Mouse (Mus musculus) megakaryocyte, embryonic 14.5 days (primary cell): ENCODE data around the gene Cygb. TPM values are rescaled to one million over a fixed set of nuclear protein-coding genes. Genes with fewer than 3 reads are reported as not detected.
"Not testable (repeated sequence)": the region's sequence is repeated elsewhere in the genome, so short reads cannot be mapped to it uniquely, and the experiment has no call there.

Source experiments
- H3K27me3 ChIP-seq: replicated peaks from 2 replicates; pipeline ENCODE3; 2012; ENCODE audit warnings: inconsistent platforms
- H3K36me3 ChIP-seq: replicated peaks from 2 replicates; pipeline ENCODE3; 2012; ENCODE audit warnings: low read length, inconsistent platforms, mixed read lengths
- H3K4me1 ChIP-seq: 2 replicates; pipeline ENCODE4 v1.6.1; 2012; ENCODE audit warnings: inconsistent platforms
- H3K4me3 ChIP-seq: replicated peaks from 2 replicates; pipeline ENCODE3; 2012; ENCODE audit warnings: moderate library complexity, mild to moderate bottlenecking, inconsistent platforms
- H3K9me3 ChIP-seq: 2 replicates; pipeline ENCODE4 v1.6.1; 2012; ENCODE audit warnings: inconsistent platforms
- FLI1 ChIP-seq: IDR thresholded peaks from 2 replicates; pipeline ENCODE4 v1.6.1; 2012; ENCODE audit warnings: low read length, inconsistent platforms, mixed read lengths
- GATA1 ChIP-seq: IDR thresholded peaks from 3 replicates; pipeline ENCODE4 v1.6.1; 2012; ENCODE audit warnings: mixed read lengths, low read length, inconsistent platforms, borderline replicate concordance
- polyA plus RNA-seq: library from polyadenylated mRNA; stranded (reverse); fragments of >175 nt; gene quantifications from 2 replicates; pipeline ENCODE4 v1.2.3, GENCODE M21; 2012; ENCODE audit warnings: low replicate concordance; ENCODE audit not compliant: insufficient read depth

Gene Cygb
- polyA plus RNA-seq, 1 experiment = not detected

DNA sequence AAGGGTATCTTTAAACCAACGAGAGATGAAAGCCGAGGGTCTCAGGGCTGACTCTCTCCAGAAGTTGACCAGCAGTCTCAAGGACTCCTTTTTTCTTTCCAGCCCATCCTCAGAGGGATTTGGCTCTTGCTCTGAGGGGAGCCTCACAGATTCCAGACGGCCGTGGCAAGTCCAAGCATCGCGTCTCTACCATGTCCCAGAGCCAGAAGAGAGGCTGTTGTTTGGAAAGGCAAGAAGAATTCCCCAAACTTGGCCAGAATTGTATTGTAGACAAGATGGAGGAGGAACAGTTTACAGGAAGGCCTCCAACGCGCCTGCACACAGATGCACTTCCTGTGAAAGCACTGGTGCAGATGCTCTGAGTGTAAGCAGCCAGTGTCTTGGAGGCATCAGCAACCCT is 13.8 kb upstream of the Cygb start:
- no peaks in the 10 kb centered on the region for H3K9me3 ChIP-seq
- TF ChIP-seq GATA1 (no peak), FLI1 (no peak)
- peaks cover 64% of the 10 kb centered on the region for H3K27me3 ChIP-seq
- peaks cover 75% of the 10 kb centered on the region for H3K4me1 ChIP-seq
- H3K4me3 ChIP-seq = no peak overlapping the region
- peaks cover 3% of the 10 kb centered on the region for H3K36me3 ChIP-seq

DNA sequence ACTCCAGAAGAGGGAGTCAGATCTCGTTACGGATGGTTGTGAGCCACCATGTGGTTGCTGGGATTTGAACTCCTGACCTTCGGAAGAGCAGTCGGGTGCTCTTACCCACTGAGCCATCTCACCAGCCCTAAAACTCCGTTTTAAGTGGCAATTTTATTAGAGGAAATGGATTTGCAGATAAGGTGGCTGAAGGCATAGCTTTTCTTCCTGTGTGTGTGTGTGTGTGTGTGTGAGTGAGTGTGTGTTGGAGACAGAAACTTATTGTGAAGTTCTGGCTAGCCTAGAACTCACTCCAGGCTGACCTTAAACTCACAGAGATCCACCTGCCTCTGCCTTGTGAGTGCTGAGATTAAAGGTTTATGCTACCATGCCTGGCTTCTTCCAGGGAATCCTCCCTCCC is 12.9 kb upstream of the Cygb start:
- peaks cover 69% of the 10 kb centered on the region for H3K4me1 ChIP-seq
- H3K36me3 ChIP-seq, H3K4me3 ChIP-seq, H3K9me3 ChIP-seq: not testable (repeated sequence)
- H3K27me3 ChIP-seq = peaks cover 73% of the 10 kb centered on the region

DNA sequence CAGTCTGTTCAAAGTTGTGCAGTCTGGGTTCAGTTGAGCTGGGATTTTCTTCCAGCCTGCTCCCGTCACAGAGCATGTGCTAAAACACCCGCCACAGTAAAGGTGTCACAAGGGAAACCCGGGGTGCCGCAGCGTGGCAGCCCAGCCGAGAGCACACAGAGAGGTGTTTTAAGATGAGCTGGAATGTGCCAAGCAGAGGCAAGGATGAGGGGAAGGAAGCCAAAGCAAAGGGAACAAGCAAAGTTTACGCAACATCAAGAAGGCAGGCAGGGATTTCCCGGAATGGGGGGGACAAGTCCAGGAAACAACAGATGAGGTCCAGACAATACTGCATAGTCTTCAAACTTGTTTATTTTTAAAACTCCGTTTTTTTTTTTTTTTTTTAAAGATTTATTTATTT is 12.5 kb upstream of the Cygb start:
- Histone ChIP-seq H3K9me3 (no peaks in the 10 kb centered on the region), H3K4me1 (peaks cover 72% of the 10 kb centered on the region), H3K36me3 (no peaks in the 10 kb centered on the region), H3K27me3 (peaks cover 77% of the 10 kb centered on the region), H3K4me3 (no peak overlapping the region)
- TF ChIP-seq GATA1 = no peak
- TF ChIP-seq FLI1 = no peak

DNA sequence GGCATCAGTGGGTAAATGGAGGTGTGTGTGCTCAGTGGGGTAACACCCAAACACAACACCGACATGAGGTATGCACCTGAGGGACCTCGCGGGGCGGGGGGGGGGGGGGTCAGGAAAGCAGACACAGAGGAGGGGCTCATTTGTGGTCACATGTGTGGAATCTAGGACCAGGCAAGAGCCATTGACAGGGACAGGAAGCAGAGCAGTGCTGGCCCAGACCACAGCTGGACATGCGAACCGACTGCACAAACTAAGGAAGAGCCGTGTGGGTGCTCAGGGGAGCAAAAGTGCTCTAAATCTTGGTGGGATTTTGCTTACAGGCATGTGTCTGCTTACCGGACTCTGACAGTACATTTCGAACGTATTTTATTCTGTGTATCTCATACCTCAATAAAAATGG is 11.2 kb upstream of the Cygb start:
- no peaks in the 10 kb centered on the region for H3K36me3 ChIP-seq
- TF ChIP-seq GATA1 = no peak
- no peak for TF ChIP-seq FLI1
- H3K4me1 ChIP-seq = peaks cover 74% of the 10 kb centered on the region
- no peaks in the 10 kb centered on the region for H3K9me3 ChIP-seq
- peaks cover 85% of the 10 kb centered on the region for H3K27me3 ChIP-seq
- H3K4me3 ChIP-seq = no peak overlapping the region

- Histone ChIP-seq H3K4me1 (peaks cover 64% of the 10 kb centered on the region), H3K9me3 (no peaks in the 10 kb centered on the region), H3K4me3 (no peak overlapping the region), H3K36me3 (no peaks in the 10 kb centered on the region), H3K27me3 (peaks cover 90% of the 10 kb centered on the region)
- TF ChIP-seq FLI1 (no peak), GATA1 (no peak)
Observed at GRCm38 (mm10) chr11:116661948-116662377, 7.8 kb upstream of the Cygb start.

DNA sequence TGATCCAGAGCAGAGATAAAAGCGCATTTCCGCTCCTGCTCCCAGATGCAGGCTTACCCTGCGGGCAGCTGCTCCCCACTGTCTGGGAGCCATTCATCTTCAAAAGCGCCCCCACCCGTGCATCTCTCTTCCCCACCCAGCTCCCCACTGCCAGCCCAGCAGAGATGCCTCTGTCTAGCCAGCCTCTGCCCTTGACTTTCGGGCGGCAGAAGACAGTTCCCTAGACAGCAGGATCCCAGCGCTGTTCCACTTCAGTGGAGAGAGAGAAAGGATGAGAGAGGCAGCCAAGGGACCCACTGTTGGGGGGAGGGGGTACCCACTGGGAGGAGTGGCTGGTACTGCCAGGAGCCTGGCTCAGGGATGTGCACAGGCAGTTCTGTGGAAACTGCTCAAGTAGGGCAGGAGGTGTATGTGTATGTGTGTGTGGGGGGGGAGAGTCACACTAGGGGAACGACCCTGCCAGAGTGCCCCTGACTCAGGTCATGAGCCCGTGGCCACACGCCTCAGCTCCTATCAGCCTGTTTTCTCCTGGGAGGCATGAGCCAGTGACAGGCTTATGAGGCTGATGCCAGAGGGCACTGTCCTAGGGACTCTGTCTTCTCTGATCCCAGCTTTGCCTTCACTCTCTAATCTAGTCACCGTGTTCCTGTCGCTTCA is 7.3 kb upstream of the Cygb start:
- Histone ChIP-seq H3K9me3 (no peaks in the 10 kb centered on the region), H3K27me3 (peaks cover 93% of the 10 kb centered on the region), H3K4me1 (peaks cover 63% of the 10 kb centered on the region), H3K36me3 (no peaks in the 10 kb centered on the region), H3K4me3 (peak overlapping the region; percentile 46)
- TF ChIP-seq GATA1 = no peak
- no peak for TF ChIP-seq FLI1

- no peak for TF ChIP-seq FLI1
- TF ChIP-seq GATA1 = no peak
- H3K9me3 ChIP-seq = no peaks in the 10 kb centered on the region
- no peak overlapping the region for H3K4me3 ChIP-seq
- peaks cover 90% of the 10 kb centered on the region for H3K27me3 ChIP-seq
- H3K4me1 ChIP-seq = peaks cover 50% of the 10 kb centered on the region
- no peaks in the 10 kb centered on the region for H3K36me3 ChIP-seq
Observed at GRCm38 (mm10) chr11:116660181-116660580, 6.1 kb upstream of the Cygb start.

- Histone ChIP-seq H3K4me3 (no peak overlapping the region), H3K27me3 (peaks cover 92% of the 10 kb centered on the region), H3K36me3 (no peaks in the 10 kb centered on the region), H3K9me3 (no peaks in the 10 kb centered on the region), H3K4me1 (peaks cover 53% of the 10 kb centered on the region)
- TF ChIP-seq FLI1 (no peak), GATA1 (no peak)
Observed at GRCm38 (mm10) chr11:116659027-116659621, 5.0 kb upstream of the Cygb start.

DNA sequence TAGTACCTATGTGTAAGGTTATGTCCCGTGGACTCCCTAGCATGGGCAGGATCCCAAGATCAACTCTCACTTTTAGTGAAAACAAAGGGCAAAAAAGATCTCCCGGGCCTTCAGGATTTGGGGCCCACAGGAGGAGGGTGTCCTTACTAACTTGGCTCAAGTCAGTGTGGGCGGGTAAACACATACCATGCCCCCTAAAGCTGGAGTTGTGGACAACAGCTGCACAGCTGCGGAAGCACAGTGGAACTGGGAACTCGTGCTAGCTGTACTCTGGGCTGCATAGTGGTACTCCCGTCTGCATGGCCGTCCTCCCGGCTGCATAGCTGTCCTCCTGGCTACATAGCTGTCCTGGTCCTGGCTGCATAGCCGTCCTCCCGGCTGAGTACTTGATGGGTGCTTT is 4.1 kb upstream of the Cygb start:
- TF ChIP-seq FLI1 (no peak), GATA1 (no peak)
- H3K9me3 ChIP-seq = no peaks in the 10 kb centered on the region
- no peaks in the 10 kb centered on the region for H3K36me3 ChIP-seq
- H3K4me1 ChIP-seq = peaks cover 54% of the 10 kb centered on the region
- peaks cover 92% of the 10 kb centered on the region for H3K27me3 ChIP-seq
- peak overlapping the region; percentile 57 for H3K4me3 ChIP-seq

- Histone ChIP-seq H3K4me3 (peak overlapping the region; percentile 83), H3K36me3 (no peaks in the 10 kb centered on the region), H3K4me1 (peaks cover 52% of the 10 kb centered on the region), H3K9me3 (no peaks in the 10 kb centered on the region), H3K27me3 (peaks cover 92% of the 10 kb centered on the region)
- TF ChIP-seq GATA1 (no peak), FLI1 (no peak)
Observed at GRCm38 (mm10) chr11:116657311-116658223, 3.5 kb upstream of the Cygb start.
